Mouse (Mus musculus) heart, embryonic 12.5 days (tissue): ENCODE measurements around the gene Cenpp. TPM values are rescaled to one million over a fixed set of nuclear protein-coding genes. Genes with fewer than 3 reads are reported as not detected.
A peak's percentile ranks its signal among the peaks of the same experiment; 100 is the strongest.

Source experiments
- ATAC-seq: fragments of 200-750 bp; cut with Nextera tagmentation; 2 replicates; pipeline ENCODE4 v1.8.0; 2017; ENCODE audit warnings: moderate TSS enrichment, moderate library complexity; ENCODE audit not compliant: insufficient number of reproducible peaks, low FRiP score
- H3K27ac ChIP-seq: fragments of 300-500 bp; sonication (generic); 2 replicates; pipeline ENCODE4 v1.5.1; 2016; ENCODE audit warnings: mild to moderate bottlenecking, moderate library complexity; ENCODE audit not compliant: poor library complexity, severe bottlenecking
- H3K27me3 ChIP-seq: fragments of 300-500 bp; sonication (generic); replicated peaks from 2 replicates; pipeline ENCODE4 v1.6.1; 2016; ENCODE audit warnings: mild to moderate bottlenecking, moderate library complexity
- H3K36me3 ChIP-seq: fragments of 300-500 bp; sonication (generic); 2 replicates; pipeline ENCODE4 v1.6.1; 2016; ENCODE audit warnings: mild to moderate bottlenecking, moderate library complexity
- H3K4me1 ChIP-seq: fragments of 300-500 bp; sonication (generic); replicated peaks from 2 replicates; pipeline ENCODE4 v1.6.1; 2016; ENCODE audit warnings: mild to moderate bottlenecking
- H3K4me2 ChIP-seq: fragments of 300-500 bp; sonication (generic); 2 replicates; pipeline ENCODE4 v1.6.1; 2016; ENCODE audit warnings: mild to moderate bottlenecking, moderate library complexity
- H3K4me3 ChIP-seq: fragments of 300-500 bp; sonication (generic); 2 replicates; pipeline ENCODE4 v1.5.1; 2016; ENCODE audit warnings: mild to moderate bottlenecking
- H3K9ac ChIP-seq: fragments of 300-500 bp; sonication (generic); 2 replicates; pipeline ENCODE4 v1.6.1; 2016; ENCODE audit warnings: mild to moderate bottlenecking, moderate library complexity
- H3K9me3 ChIP-seq: fragments of 300-500 bp; sonication (generic); replicated peaks from 2 replicates; pipeline ENCODE4 v1.6.1; 2016; ENCODE audit warnings: mild to moderate bottlenecking, moderate library complexity
- WGBS: fragments of 180-500 bp; shearing (Covaris S2); methylation state at CpG from one replicate; pipeline ENCODE4 v1.1.7; 2016; 5-methylcytosine and 5-hydroxymethylcytosine counted together
- polyA plus RNA-seq: library from polyadenylated mRNA; unstranded; fragments of >200 nt; fragmentation: Nextera tagmentation; extraction: Ambion mirVana; gene quantifications from 2 replicates; pipeline ENCODE4 v1.2.1, GENCODE M21; 2016

Cenpp gene
- polyA plus RNA-seq: 26.4 and 27.9 TPM in 2 replicates

GRCm38 (mm10) chr13:49652481-49653179 lies at the start of gene Cenpp, which contains the start of gene Nol8:
Gene Cenpp, minus strand, starts transcription at chr13:49652785.
Gene Nol8, plus strand, starts transcription at chr13:49653078.
- Histone ChIP-seq H3K27ac (peak within 1 kb of the TSS; percentile 82), H3K4me1 (peaks cover 10% of the 10 kb centered on the region)
- ATAC-seq: peak; percentile 100

GRCm38 (mm10) chr13:49691056-49691455 lies 38.5 kb upstream of the Cenpp start:
- no peak overlapping the region for H3K27ac ChIP-seq
- H3K4me3 ChIP-seq: no peak overlapping the region
- H3K4me1 ChIP-seq: no peaks in the 10 kb centered on the region
- peaks cover 56% of the 10 kb centered on the region for H3K36me3 ChIP-seq
- WGBS: 95% methylated on average over 5 of the region's 5 CpGs
- H3K9ac ChIP-seq: no peak overlapping the region
- no peaks in the 10 kb centered on the region for H3K9me3 ChIP-seq
- H3K4me2 ChIP-seq: no peak overlapping the region
- no peak for ATAC-seq
- no peaks in the 10 kb centered on the region for H3K27me3 ChIP-seq

More at GRCm38 (mm10) chr13:49652481-49653179, at the start of gene Cenpp, which contains the start of gene Nol8:
- Histone ChIP-seq H3K4me2 (peak within 1 kb of the TSS; percentile 94), H3K9me3 (no peaks in the 10 kb centered on the region), H3K9ac (peak within 1 kb of the TSS; percentile 85), H3K36me3 (peaks cover 6% of the 10 kb centered on the region), H3K4me3 (peak within 1 kb of the TSS; percentile 96), H3K27me3 (no peaks in the 10 kb centered on the region)
- under 1% methylated on average over 68 of the region's 68 CpGs for WGBS

GRCm38 (mm10) chr13:49684266-49684665 lies 31.7 kb upstream of the Cenpp start:
- peaks cover 23% of the 10 kb centered on the region for H3K36me3 ChIP-seq
- no peaks in the 10 kb centered on the region for H3K9me3 ChIP-seq
- 81% methylated on average over 4 of the region's 4 CpGs for WGBS
- ATAC-seq: no peak
- H3K9ac ChIP-seq: no peak overlapping the region
- H3K4me2 ChIP-seq: no peak overlapping the region
- H3K4me3 ChIP-seq: no peak overlapping the region
- no peak overlapping the region for H3K27ac ChIP-seq
- no peaks in the 10 kb centered on the region for H3K27me3 ChIP-seq
- peaks cover 7% of the 10 kb centered on the region for H3K4me1 ChIP-seq

GRCm38 (mm10) chr13:49682233-49682846 lies 29.8 kb upstream of the Cenpp start:
- no peaks in the 10 kb centered on the region for H3K27me3 ChIP-seq
- H3K4me3 ChIP-seq: peak overlapping the region; percentile 87
- peak overlapping the region; percentile 91 for H3K4me2 ChIP-seq
- H3K9me3 ChIP-seq: no peaks in the 10 kb centered on the region
- H3K27ac ChIP-seq: peak overlapping the region; percentile 66
- WGBS: under 1% methylated on average over 20 of the region's 20 CpGs
- H3K9ac ChIP-seq: peak overlapping the region; percentile 90
- peak; percentile 58; the same call in 1 of the 2 replicates for ATAC-seq
- H3K4me1 ChIP-seq: peaks cover 7% of the 10 kb centered on the region
- peaks cover 16% of the 10 kb centered on the region for H3K36me3 ChIP-seq

- Histone ChIP-seq H3K9me3 (no peaks in the 10 kb centered on the region), H3K27ac (peak within 1 kb of the TSS; percentile 66), H3K27me3 (no peaks in the 10 kb centered on the region), H3K4me2 (peak within 1 kb of the TSS; percentile 91), H3K4me1 (peaks cover 7% of the 10 kb centered on the region), H3K4me3 (peak within 1 kb of the TSS; percentile 87), H3K9ac (peak within 1 kb of the TSS; percentile 90), H3K36me3 (peaks cover 21% of the 10 kb centered on the region)
- WGBS: 4% methylated on average over 26 of the region's 26 CpGs
- peak; percentile 100 for ATAC-seq
Measured at GRCm38 (mm10) chr13:49681351-49682232, 29.0 kb upstream of the Cenpp start, which contains the start of gene Iars. Gene Iars, plus strand, starts transcription at chr13:49682100.

- Histone ChIP-seq H3K9me3 (no peaks in the 10 kb centered on the region), H3K27ac (no peak overlapping the region), H3K4me3 (no peak overlapping the region), H3K4me2 (no peak overlapping the region), H3K36me3 (peaks cover 41% of the 10 kb centered on the region), H3K9ac (no peak overlapping the region), H3K27me3 (no peaks in the 10 kb centered on the region), H3K4me1 (no peaks in the 10 kb centered on the region)
- WGBS: 77% methylated on average over 2 of the region's 2 CpGs
- ATAC-seq: no peak
Measured at GRCm38 (mm10) chr13:49677793-49678192, 25.2 kb upstream of the Cenpp start.

GRCm38 (mm10) chr13:49653180-49653541 lies 576 bp upstream of the Cenpp start:
- Histone ChIP-seq H3K9ac (peak overlapping the region; percentile 84), H3K4me2 (peak overlapping the region; percentile 70), H3K9me3 (no peaks in the 10 kb centered on the region), H3K27me3 (no peaks in the 10 kb centered on the region), H3K27ac (peak overlapping the region; percentile 82), H3K4me1 (peaks cover 10% of the 10 kb centered on the region), H3K4me3 (peak overlapping the region; percentile 96), H3K36me3 (peaks cover 6% of the 10 kb centered on the region)
- WGBS: 0% methylated on average over 16 of the region's 16 CpGs
- peak; percentile 71 for ATAC-seq

- ATAC-seq: no peak
- peaks cover 4% of the 10 kb centered on the region for H3K36me3 ChIP-seq
- H3K9ac ChIP-seq: peak overlapping the region; percentile 85
- no peak overlapping the region for H3K27ac ChIP-seq
- no peaks in the 10 kb centered on the region for H3K9me3 ChIP-seq
- H3K4me1 ChIP-seq: peaks cover 10% of the 10 kb centered on the region
- H3K4me2 ChIP-seq: peak overlapping the region; percentile 94
- no peaks in the 10 kb centered on the region for H3K27me3 ChIP-seq
- peak overlapping the region; percentile 96 for H3K4me3 ChIP-seq
- WGBS: 3% methylated on average over 4 of the region's 4 CpGs
Measured at GRCm38 (mm10) chr13:49651781-49652351, 719 bp downstream of the Cenpp start.

- H3K9ac ChIP-seq: no peak overlapping the region
- no peak overlapping the region for H3K27ac ChIP-seq
- no peak for ATAC-seq
- H3K27me3 ChIP-seq: no peaks in the 10 kb centered on the region
- peak overlapping the region; percentile 33; the same call in 1 of the 2 replicates for H3K4me2 ChIP-seq
- WGBS: 36% methylated on average over 2 of the region's 2 CpGs
- no peak overlapping the region for H3K4me3 ChIP-seq
- peaks cover 10% of the 10 kb centered on the region for H3K4me1 ChIP-seq
- H3K36me3 ChIP-seq: peaks cover under 1% of the 10 kb centered on the region; the same call in 1 of the 2 replicates
- H3K9me3 ChIP-seq: no peaks in the 10 kb centered on the region
Measured at GRCm38 (mm10) chr13:49651136-49651535, 1.4 kb downstream of the Cenpp start.

- no peaks in the 10 kb centered on the region for H3K9me3 ChIP-seq
- no peak overlapping the region for H3K27ac ChIP-seq
- H3K4me1 ChIP-seq: no peaks in the 10 kb centered on the region; the same call in 1 of the 2 replicates
- H3K4me2 ChIP-seq: no peak overlapping the region
- 0 out of 2 replicates have a peak, but pooled peaks cover 2% of the 10 kb centered on the region for H3K36me3 ChIP-seq
- no peaks in the 10 kb centered on the region for H3K27me3 ChIP-seq
- no peak overlapping the region for H3K9ac ChIP-seq
- no peak for ATAC-seq
- 83% methylated on average over 1 of the region's 1 CpGs for WGBS
- H3K4me3 ChIP-seq: no peak overlapping the region
Measured at GRCm38 (mm10) chr13:49646019-49646418, 6.6 kb downstream of the Cenpp start.
